Mouse (Mus musculus) thymus, postnatal 25 days (tissue): ENCODE measurements at regions not wholly inside any gene's neighbourhood (a gene's known extent, or its start where the extent isn't known, plus 50 kb on each side); places are given as distances from the start of the nearest gene placed in this dataset.

Experiments used
- DNase-seq: peaks from one replicate; pipeline ENCODE4 v3.0.0; 2022

- no peak for DNase-seq
These were observed 95.1 kb upstream of the Foxn2 start for GRCm38 (mm10) chr17:88345433-88345832.

GRCm38 (mm10) chr17:88346896-88347295 lies 93.6 kb upstream of the Foxn2 start:
- no peak for DNase-seq

- DNase-seq, result no peak
These were observed 90.6 kb upstream of the Foxn2 start for GRCm38 (mm10) chr17:88349825-88350460.

- no peak for DNase-seq
These were observed 89.5 kb upstream of the Foxn2 start for GRCm38 (mm10) chr17:88350986-88351385.

GRCm38 (mm10) chr17:88352960-88353359 lies 87.6 kb upstream of the Foxn2 start:
- no peak for DNase-seq

GRCm38 (mm10) chr17:88361161-88361560 lies 79.3 kb upstream of the Foxn2 start:
- no peak for DNase-seq

- DNase-seq, result no peak
These were observed 78.1 kb upstream of the Foxn2 start for GRCm38 (mm10) chr17:88362404-88362803.

GRCm38 (mm10) chr17:88367876-88368275 lies 72.6 kb upstream of the Foxn2 start:
- DNase-seq, result no peak

- DNase-seq, result no peak
These were observed 70.5 kb upstream of the Foxn2 start for GRCm38 (mm10) chr17:88369971-88370370.

GRCm38 (mm10) chr17:88370676-88371075 lies 69.8 kb upstream of the Foxn2 start:
- DNase-seq, result no peak

GRCm38 (mm10) chr17:88378505-88378904 lies 62.0 kb upstream of the Foxn2 start:
- DNase-seq, result peak; percentile 33

GRCm38 (mm10) chr17:88379389-88379788 lies 61.1 kb upstream of the Foxn2 start:
- DNase-seq, result no peak

GRCm38 (mm10) chr17:88381106-88381505 lies 59.4 kb upstream of the Foxn2 start:
- no peak for DNase-seq

GRCm38 (mm10) chr17:88383447-88383846 lies 57.1 kb upstream of the Foxn2 start:
- DNase-seq, result no peak

GRCm38 (mm10) chr17:88388441-88388951 lies 52.0 kb upstream of the Foxn2 start:
- no peak for DNase-seq

- no peak for DNase-seq
These were observed 50.6 kb upstream of the Foxn2 start for GRCm38 (mm10) chr17:88389668-88390461.
